Mouse (Mus musculus): Measurements from ENCODE around the gene Grhl1. TPM values are rescaled to one million over a fixed set of nuclear protein-coding genes. Genes with fewer than 3 reads are reported as not detected.

Gene Grhl1
- polyA plus RNA-seq, 1 experiment, result not detected

- WGBS, result under 1% methylated on average over 9 of the region's 9 CpGs
- no peaks in the 10 kb centered on the region; the same call in 1 of the 2 replicates for H3K4me1 ChIP-seq (ENCODE audit: control insufficient read depth, insufficient read depth, low read length)
- TF ChIP-seq CTCF (IDR thresholded peaks at IDR 0.05; ENCODE audit: insufficient read depth, low read depth, low read length) (peak; percentile 85), POLR2A (IDR thresholded peaks at IDR 0.05; ENCODE audit: insufficient read depth, low read depth, low read length) (no peak)
Measured at GRCm38 (mm10) chr12:24600806-24601205, 28.7 kb downstream of the Grhl1 start.

GRCm38 (mm10) chr12:24603266-24603665, 31.2 kb downstream of the Grhl1 start:
- 54% methylated on average over 2 of the region's 2 CpGs for WGBS
- no peak for TF ChIP-seq POLR2A (IDR thresholded peaks at IDR 0.05; ENCODE audit: insufficient read depth, low read depth, low read length)
- peak; percentile 37; the same call in 1 of the 2 replicates for TF ChIP-seq CTCF (IDR thresholded peaks at IDR 0.05; ENCODE audit: insufficient read depth, low read depth, low read length)

More at GRCm38 (mm10) chr12:24600806-24601205, 28.7 kb downstream of the Grhl1 start:
- Histone ChIP-seq H3K27ac (ENCODE audit: insufficient read depth, low read depth, low read length) (no peak overlapping the region), H3K4me3 (ENCODE audit: insufficient read depth, low read depth, low read length) (no peak overlapping the region)

GRCm38 (mm10) chr12:24606166-24606565, 34.1 kb downstream of the Grhl1 start:
- no peak overlapping the region for H3K27ac ChIP-seq (ENCODE audit: insufficient read depth, low read depth, low read length)
- 49% methylated on average over 10 of the region's 10 CpGs for WGBS
- no peak overlapping the region for H3K4me3 ChIP-seq (ENCODE audit: insufficient read depth, low read depth, low read length)
- TF ChIP-seq POLR2A (IDR thresholded peaks at IDR 0.05; ENCODE audit: insufficient read depth, low read depth, low read length), result no peak
- TF ChIP-seq CTCF (IDR thresholded peaks at IDR 0.05; ENCODE audit: insufficient read depth, low read depth, low read length), result no peak
- H3K4me1 ChIP-seq (ENCODE audit: control insufficient read depth, insufficient read depth, low read length), result no peaks in the 10 kb centered on the region

More at GRCm38 (mm10) chr12:24603266-24603665, 31.2 kb downstream of the Grhl1 start:
- Histone ChIP-seq H3K27ac (ENCODE audit: insufficient read depth, low read depth, low read length) (no peak overlapping the region), H3K4me3 (ENCODE audit: insufficient read depth, low read depth, low read length) (no peak overlapping the region), H3K4me1 (ENCODE audit: control insufficient read depth, insufficient read depth, low read length) (no peaks in the 10 kb centered on the region; the same call in 1 of the 2 replicates)

- TF ChIP-seq POLR2A (IDR thresholded peaks at IDR 0.05; ENCODE audit: insufficient read depth, low read depth, low read length) (no peak), CTCF (IDR thresholded peaks at IDR 0.05; ENCODE audit: insufficient read depth, low read depth, low read length) (no peak)
- H3K4me3 ChIP-seq (ENCODE audit: insufficient read depth, low read depth, low read length), result no peak overlapping the region
- WGBS, result 88% methylated on average over 6 of the region's 6 CpGs
- H3K4me1 ChIP-seq (ENCODE audit: control insufficient read depth, insufficient read depth, low read length), result no peaks in the 10 kb centered on the region
- no peak overlapping the region for H3K27ac ChIP-seq (ENCODE audit: insufficient read depth, low read depth, low read length)
Measured at GRCm38 (mm10) chr12:24612591-24612990, 40.5 kb downstream of the Grhl1 start.

GRCm38 (mm10) chr12:24614452-24615075, 42.5 kb downstream of the Grhl1 start:
- no peaks in the 10 kb centered on the region for H3K4me1 ChIP-seq (ENCODE audit: control insufficient read depth, insufficient read depth, low read length)
- no peak overlapping the region for H3K27ac ChIP-seq (ENCODE audit: insufficient read depth, low read depth, low read length)
- no peak overlapping the region for H3K4me3 ChIP-seq (ENCODE audit: insufficient read depth, low read depth, low read length)
- 88% methylated on average over 17 of the region's 17 CpGs for WGBS
- TF ChIP-seq CTCF (IDR thresholded peaks at IDR 0.05; ENCODE audit: insufficient read depth, low read depth, low read length) (no peak), POLR2A (IDR thresholded peaks at IDR 0.05; ENCODE audit: insufficient read depth, low read depth, low read length) (no peak)

- H3K27ac ChIP-seq (ENCODE audit: insufficient read depth, low read depth, low read length), result no peak overlapping the region
- no peaks in the 10 kb centered on the region for H3K4me1 ChIP-seq (ENCODE audit: control insufficient read depth, insufficient read depth, low read length)
- no peak for TF ChIP-seq POLR2A (IDR thresholded peaks at IDR 0.05; ENCODE audit: insufficient read depth, low read depth, low read length)
- TF ChIP-seq CTCF (IDR thresholded peaks at IDR 0.05; ENCODE audit: insufficient read depth, low read depth, low read length), result no peak
- WGBS, result 76% methylated on average over 3 of the region's 3 CpGs
- no peak overlapping the region for H3K4me3 ChIP-seq (ENCODE audit: insufficient read depth, low read depth, low read length)
Measured at GRCm38 (mm10) chr12:24615140-24615539, 43.1 kb downstream of the Grhl1 start.

- 89% methylated on average over 4 of the region's 4 CpGs for WGBS
- H3K27ac ChIP-seq (ENCODE audit: insufficient read depth, low read depth, low read length), result no peak overlapping the region
- no peaks in the 10 kb centered on the region for H3K4me1 ChIP-seq (ENCODE audit: control insufficient read depth, insufficient read depth, low read length)
- H3K4me3 ChIP-seq (ENCODE audit: insufficient read depth, low read depth, low read length), result no peak overlapping the region
- TF ChIP-seq POLR2A (IDR thresholded peaks at IDR 0.05; ENCODE audit: insufficient read depth, low read depth, low read length) (no peak), CTCF (IDR thresholded peaks at IDR 0.05; ENCODE audit: insufficient read depth, low read depth, low read length) (no peak)
Measured at GRCm38 (mm10) chr12:24619436-24619835, 47.4 kb downstream of the Grhl1 start.

- Histone ChIP-seq H3K27ac (ENCODE audit: insufficient read depth, low read depth, low read length) (no peak overlapping the region), H3K4me3 (ENCODE audit: insufficient read depth, low read depth, low read length) (no peak overlapping the region), H3K4me1 (ENCODE audit: control insufficient read depth, insufficient read depth, low read length) (no peaks in the 10 kb centered on the region)
- TF ChIP-seq CTCF (IDR thresholded peaks at IDR 0.05; ENCODE audit: insufficient read depth, low read depth, low read length) (no peak), POLR2A (IDR thresholded peaks at IDR 0.05; ENCODE audit: insufficient read depth, low read depth, low read length) (no peak)
- 79% methylated on average over 12 of the region's 12 CpGs for WGBS
Measured at GRCm38 (mm10) chr12:24623486-24624251, 51.6 kb downstream of the Grhl1 start.

GRCm38 (mm10) chr12:24626401-24626800, 54.3 kb downstream of the Grhl1 start:
- TF ChIP-seq POLR2A (IDR thresholded peaks at IDR 0.05; ENCODE audit: insufficient read depth, low read depth, low read length) (no peak), CTCF (IDR thresholded peaks at IDR 0.05; ENCODE audit: insufficient read depth, low read depth, low read length) (no peak)
- no peak overlapping the region for H3K27ac ChIP-seq (ENCODE audit: insufficient read depth, low read depth, low read length)
- WGBS, result 82% methylated on average over 5 of the region's 5 CpGs
- H3K4me3 ChIP-seq (ENCODE audit: insufficient read depth, low read depth, low read length), result no peak overlapping the region
- H3K4me1 ChIP-seq (ENCODE audit: control insufficient read depth, insufficient read depth, low read length), result no peaks in the 10 kb centered on the region

Data from olfactory bulb, adult 2 months (tissue).